Mouse (Mus musculus) hindbrain, embryonic 14.5 days (tissue): Measurements from ENCODE around the gene Sectm1a. TPM values are rescaled to one million over a fixed set of nuclear protein-coding genes. Genes with fewer than 3 reads are reported as not detected.
"Not testable (repeated sequence)": the region's sequence is repeated elsewhere in the genome, so short reads cannot be mapped to it uniquely, and the experiment has no call there.

Experiments
- ATAC-seq: fragments of 200-750 bp; cut with Nextera tagmentation; 2 replicates; pipeline ENCODE4 v1.8.0; 2017; ENCODE audit warnings: moderate number of reproducible peaks, mild to moderate bottlenecking, moderate TSS enrichment, moderate library complexity; ENCODE audit not compliant: low FRiP score
- DNase-seq: peaks from one replicate; pipeline ENCODE4 v3.0.0-alpha.2; 2015; ENCODE audit warnings: low spot score
- H3K27ac ChIP-seq: fragments of 300-500 bp; sonication (generic); 2 replicates; pipeline ENCODE4 v1.5.1; 2014; ENCODE audit warnings: mild to moderate bottlenecking, moderate library complexity
- H3K27me3 ChIP-seq: fragments of 300-500 bp; sonication (generic); 2 replicates; pipeline ENCODE4 v1.6.1; 2014; ENCODE audit warnings: mild to moderate bottlenecking, low read length, mixed read lengths; ENCODE audit not compliant: control insufficient read depth, insufficient read depth
- H3K36me3 ChIP-seq: fragments of 300-500 bp; sonication (generic); replicated peaks from 2 replicates; pipeline ENCODE4 v1.6.1; 2014; ENCODE audit not compliant: control insufficient read depth, insufficient read depth
- H3K4me1 ChIP-seq: fragments of 300-500 bp; sonication (generic); replicated peaks from 2 replicates; pipeline ENCODE4 v1.6.1; 2014; ENCODE audit warnings: antibody characterized with exemption, low read length, mixed read lengths; ENCODE audit not compliant: control insufficient read depth, insufficient read depth
- H3K4me2 ChIP-seq: fragments of 300-500 bp; sonication (generic); replicated peaks from 2 replicates; pipeline ENCODE4 v1.6.1; 2014; ENCODE audit warnings: mild to moderate bottlenecking, moderate library complexity
- H3K4me3 ChIP-seq: fragments of 300-500 bp; sonication (generic); replicated peaks from 2 replicates; pipeline ENCODE4 v1.5.1; 2014; ENCODE audit warnings: mild to moderate bottlenecking, low read length
- H3K9ac ChIP-seq: fragments of 300-500 bp; sonication (generic); 2 replicates; pipeline ENCODE4 v1.6.1; 2014
- H3K9me3 ChIP-seq: fragments of 300-500 bp; sonication (generic); 2 replicates; pipeline ENCODE4 v1.6.1; 2016; ENCODE audit warnings: low read length; ENCODE audit not compliant: control insufficient read depth
- WGBS: fragments of 180-500 bp; shearing (Covaris S2); extraction: QIAGEN DNeasy Blood & Tissue Kit; methylation state at CpG from one replicate; pipeline ENCODE4 v1.1.7; 2014; 5-methylcytosine and 5-hydroxymethylcytosine counted together
- polyA plus RNA-seq: library from polyadenylated mRNA; unstranded; fragments of >200 nt; fragmentation: Nextera tagmentation; extraction: Ambion mirVana; gene quantifications from 2 replicates; pipeline ENCODE4 v1.2.1, GENCODE M21; 2014

The Sectm1a gene
- polyA plus RNA-seq, 1 experiment from 2014 or later: not detected

DNA sequence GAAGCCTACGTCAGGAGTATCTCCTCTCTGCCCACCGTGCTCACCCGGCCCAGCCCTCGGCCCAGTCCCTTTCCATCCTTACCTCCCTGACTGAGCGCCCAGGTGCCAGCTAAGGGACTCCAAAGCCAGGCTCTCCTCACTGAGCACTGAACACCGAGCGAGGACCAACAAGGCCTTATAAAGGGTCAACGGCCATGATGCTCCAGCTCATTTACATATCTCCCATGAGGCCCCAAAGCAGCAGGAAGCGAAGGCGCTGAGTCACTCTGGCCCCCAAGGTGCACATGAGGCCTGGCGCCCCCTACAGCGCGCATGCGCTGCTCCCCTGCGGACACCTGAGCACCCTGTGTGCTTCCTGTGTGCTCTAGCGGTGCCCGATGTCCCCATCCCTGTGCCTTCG is 37.1 kb upstream of the Sectm1a start:
- WGBS: 92% methylated on average over 18 of the region's 18 CpGs
- Histone ChIP-seq H3K9ac (no peak overlapping the region), H3K4me3 (no peak overlapping the region), H3K27me3 (no peaks in the 10 kb centered on the region), H3K27ac (no peak overlapping the region), H3K9me3 (no peaks in the 10 kb centered on the region), H3K4me1 (no peaks in the 10 kb centered on the region), H3K4me2 (no peak overlapping the region), H3K36me3 (no peaks in the 10 kb centered on the region)
- no peak for DNase-seq
- ATAC-seq: no peak

DNA sequence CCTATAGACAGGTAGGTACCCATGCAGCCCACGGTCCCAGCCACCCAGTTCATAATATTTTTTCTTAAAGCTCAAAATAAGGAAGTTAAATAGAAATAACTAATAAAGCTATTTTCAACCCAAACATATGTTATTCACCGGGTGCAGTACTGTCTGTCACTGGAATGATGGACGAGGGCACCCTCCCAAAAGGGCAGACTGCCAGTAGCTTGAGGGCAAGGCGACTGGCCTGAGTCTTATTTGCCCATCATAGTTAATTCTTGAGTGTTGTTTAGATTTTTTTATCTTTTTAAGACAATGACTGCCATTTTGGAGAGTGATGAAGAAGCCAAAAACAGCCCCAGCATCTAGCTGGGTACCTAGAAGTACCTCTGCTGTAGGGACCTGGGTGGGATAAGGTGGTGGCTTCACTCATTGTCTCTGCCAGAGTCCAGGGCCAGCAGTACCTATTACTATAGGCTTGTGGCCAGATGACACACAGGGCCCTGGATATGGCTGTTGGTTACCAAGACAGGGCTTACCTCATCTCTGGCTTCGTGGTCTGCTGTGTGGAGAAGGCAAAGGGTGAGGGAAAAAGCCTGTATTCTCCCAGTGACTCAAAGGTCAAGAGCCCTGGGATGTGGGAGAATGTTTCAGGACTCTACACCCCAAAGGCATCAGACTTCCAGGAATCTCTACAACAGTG is 31.2 kb upstream of the Sectm1a start:
- Histone ChIP-seq H3K9me3 (no peaks in the 10 kb centered on the region), H3K27me3 (no peaks in the 10 kb centered on the region), H3K4me1 (0 out of 2 replicates have a peak, but pooled peaks cover 6% of the 10 kb centered on the region), H3K4me3 (no peak overlapping the region), H3K4me2 (no peak overlapping the region), H3K36me3 (no peaks in the 10 kb centered on the region), H3K9ac (no peak overlapping the region), H3K27ac (no peak overlapping the region)
- DNase-seq: no peak
- 71% methylated on average over 5 of the region's 5 CpGs for WGBS
- ATAC-seq: no peak

GRCm38 (mm10) chr11:121111601-121112000 is 30.6 kb upstream of the Sectm1a start:
- Histone ChIP-seq H3K9ac (no peak overlapping the region), H3K4me3 (no peak overlapping the region), H3K27ac (no peak overlapping the region), H3K9me3 (no peaks in the 10 kb centered on the region), H3K4me1 (0 out of 2 replicates have a peak, but pooled peaks cover 6% of the 10 kb centered on the region), H3K4me2 (no peak overlapping the region), H3K36me3 (no peaks in the 10 kb centered on the region), H3K27me3 (no peaks in the 10 kb centered on the region)
- DNase-seq: no peak
- no peak for ATAC-seq
- 78% methylated on average over 1 of the region's 1 CpGs for WGBS

DNA sequence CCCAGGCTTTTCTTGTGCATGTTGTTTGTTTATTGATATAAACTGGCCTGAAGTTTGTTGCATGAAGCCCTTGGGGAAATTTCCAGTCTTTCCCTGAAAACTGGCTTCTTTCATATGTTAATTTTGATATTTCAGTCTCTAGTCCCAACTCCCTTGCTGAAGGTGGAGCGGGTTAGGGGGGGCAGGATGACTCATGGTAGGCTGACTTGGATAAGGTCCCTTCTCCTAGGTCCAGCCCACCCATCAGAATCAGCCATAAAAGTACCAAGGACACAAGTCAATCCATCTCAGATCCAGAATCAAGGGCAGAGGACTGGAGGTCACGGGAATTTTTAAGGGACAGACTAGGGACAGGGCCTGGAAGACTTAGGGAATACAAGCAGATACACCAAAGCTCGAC is 30.0 kb upstream of the Sectm1a start:
- no peaks in the 10 kb centered on the region for H3K36me3 ChIP-seq
- H3K4me1 ChIP-seq: 0 out of 2 replicates have a peak, but pooled peaks cover 6% of the 10 kb centered on the region
- no peak overlapping the region for H3K4me2 ChIP-seq
- no peak overlapping the region for H3K9ac ChIP-seq
- H3K27me3 ChIP-seq: no peaks in the 10 kb centered on the region
- DNase-seq (no peak), ATAC-seq (no peak)
- no peaks in the 10 kb centered on the region for H3K9me3 ChIP-seq
- 92% methylated on average over 3 of the region's 3 CpGs for WGBS
- H3K4me3 ChIP-seq: no peak overlapping the region
- H3K27ac ChIP-seq: no peak overlapping the region

DNA sequence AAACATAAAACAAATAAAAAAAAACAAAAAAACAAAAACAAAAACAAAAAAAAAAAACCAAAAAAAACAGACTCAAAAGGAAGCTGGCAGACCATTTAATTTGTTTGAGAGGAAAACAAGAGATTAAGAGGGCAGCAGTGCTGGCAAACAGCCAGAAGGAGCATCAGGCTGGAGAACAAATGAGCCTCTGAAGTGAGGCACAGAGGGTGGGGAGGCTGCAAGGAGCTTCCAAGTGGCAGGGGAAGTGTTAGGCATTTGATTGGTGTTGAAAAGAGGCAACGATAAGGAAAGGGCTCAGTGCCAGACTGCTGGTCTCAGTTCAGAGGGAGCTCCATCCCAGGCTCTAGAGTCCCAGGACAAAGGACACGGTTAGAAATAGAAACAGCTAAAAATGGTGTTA is 29.0 kb upstream of the Sectm1a start:
- Histone ChIP-seq H3K4me2 (no peak overlapping the region), H3K9ac (no peak overlapping the region), H3K27ac (no peak overlapping the region), H3K27me3 (no peaks in the 10 kb centered on the region), H3K4me3 (no peak overlapping the region), H3K36me3 (no peaks in the 10 kb centered on the region), H3K4me1 (0 out of 2 replicates have a peak, but pooled peaks cover 6% of the 10 kb centered on the region), H3K9me3 (no peaks in the 10 kb centered on the region)
- peak; percentile 68 for DNase-seq
- 17% methylated on average over 2 of the region's 2 CpGs for WGBS
- ATAC-seq: no peak; the same call in 1 of the 2 replicates

GRCm38 (mm10) chr11:121108061-121108460 is 27.0 kb upstream of the Sectm1a start:
- Histone ChIP-seq H3K4me3 (no peak overlapping the region), H3K9ac (no peak overlapping the region), H3K9me3 (no peaks in the 10 kb centered on the region), H3K27ac (no peak overlapping the region), H3K4me2 (no peak overlapping the region), H3K27me3 (no peaks in the 10 kb centered on the region), H3K4me1 (0 out of 2 replicates have a peak, but pooled peaks cover 6% of the 10 kb centered on the region), H3K36me3 (no peaks in the 10 kb centered on the region)
- ATAC-seq (no peak), DNase-seq (no peak)
- WGBS: 73% methylated on average over 9 of the region's 9 CpGs

- not testable (repeated sequence) for H3K4me1 ChIP-seq, H3K27ac ChIP-seq, H3K9ac ChIP-seq, DNase-seq, H3K4me3 ChIP-seq, ATAC-seq, H3K27me3 ChIP-seq, H3K36me3 ChIP-seq, H3K4me2 ChIP-seq, H3K9me3 ChIP-seq
- 100% methylated on average over 1 of the region's 1 CpGs for WGBS
Observed at GRCm38 (mm10) chr11:121107242-121107641, 26.2 kb upstream of the Sectm1a start.

DNA sequence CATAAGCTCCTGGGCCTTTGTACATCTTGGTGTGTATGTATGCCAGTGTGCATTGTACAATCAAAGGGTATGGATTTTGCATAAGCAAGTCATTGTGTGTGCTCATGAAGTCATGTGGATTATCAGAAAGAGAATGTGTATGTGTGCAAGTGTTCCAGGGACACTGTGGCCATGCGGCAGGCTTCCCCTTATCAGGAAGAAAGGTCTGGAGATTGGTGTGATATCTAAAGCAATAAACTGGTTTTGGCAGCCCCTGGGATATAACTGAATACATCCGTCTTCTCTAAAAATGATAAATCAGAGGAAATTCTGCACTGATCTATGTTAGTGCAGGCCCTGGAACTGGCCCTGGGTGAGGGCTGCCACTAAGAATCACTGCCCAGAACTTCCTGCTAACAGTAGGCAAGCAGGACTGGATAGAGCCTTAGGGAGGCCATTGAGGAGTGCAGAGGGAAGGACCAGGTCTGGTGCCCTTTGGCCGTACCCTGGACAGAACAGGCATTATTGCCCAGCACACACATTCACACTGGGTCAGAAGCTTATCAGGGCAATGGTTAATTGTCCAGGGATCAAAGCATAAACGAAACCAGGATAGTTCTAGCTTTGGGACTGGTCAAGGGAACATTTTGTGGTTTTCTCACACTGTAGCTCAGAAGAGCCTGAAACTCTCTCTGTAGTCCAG is 20.2 kb upstream of the Sectm1a start:
- no peak overlapping the region for H3K4me3 ChIP-seq
- WGBS: 84% methylated on average over 4 of the region's 4 CpGs
- no peak for ATAC-seq
- H3K27me3 ChIP-seq: no peaks in the 10 kb centered on the region
- no peak overlapping the region for H3K9ac ChIP-seq
- no peak overlapping the region for H3K4me2 ChIP-seq
- no peak overlapping the region for H3K27ac ChIP-seq
- no peaks in the 10 kb centered on the region for H3K4me1 ChIP-seq
- H3K36me3 ChIP-seq: no peaks in the 10 kb centered on the region
- no peak for DNase-seq
- no peaks in the 10 kb centered on the region for H3K9me3 ChIP-seq

DNA sequence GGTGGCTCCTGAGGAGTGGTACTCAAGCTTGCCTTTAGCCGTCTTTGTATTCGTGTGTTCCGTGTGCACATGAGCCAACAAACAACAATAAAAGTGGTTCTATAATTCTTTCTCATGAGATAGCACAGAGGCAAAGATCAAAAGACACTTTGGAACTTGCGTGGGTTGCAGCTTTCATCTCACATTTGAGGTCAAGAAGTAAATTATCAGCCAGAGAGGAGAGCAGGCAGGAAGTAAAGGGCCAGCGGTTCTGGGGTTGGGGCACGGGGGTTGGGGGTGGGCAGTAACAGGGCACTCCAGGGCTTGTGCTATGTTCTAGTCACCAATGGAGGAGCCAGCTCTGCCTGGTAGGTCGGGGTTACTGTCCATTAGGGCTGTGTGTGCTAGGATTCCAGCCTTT is 19.7 kb upstream of the Sectm1a start:
- 78% methylated on average over 7 of the region's 7 CpGs for WGBS
- Histone ChIP-seq H3K27ac (no peak overlapping the region), H3K9me3 (no peaks in the 10 kb centered on the region), H3K4me2 (no peak overlapping the region), H3K36me3 (no peaks in the 10 kb centered on the region), H3K27me3 (no peaks in the 10 kb centered on the region), H3K9ac (no peak overlapping the region), H3K4me1 (no peaks in the 10 kb centered on the region), H3K4me3 (no peak overlapping the region)
- DNase-seq: no peak
- no peak for ATAC-seq
